Mouse (Mus musculus) G1E-ER4 (cell line): ENCODE results near the gene Mindy2. TPM values are rescaled to one million over a fixed set of nuclear protein-coding genes. Genes with fewer than 3 reads are reported as not detected.

Experiments used
- GATA1 ChIP-seq: IDR thresholded peaks from one replicate; pipeline ENCODE4 v1.8.0; 2012; ENCODE audit warnings: low read length, inconsistent platforms
- polyA plus RNA-seq: library from polyadenylated mRNA; stranded (reverse); fragments of >175 nt; gene quantifications from 2 replicates; pipeline ENCODE4 v1.2.3, GENCODE M21; 2012

The Mindy2 gene
- polyA plus RNA-seq, 1 experiment = 21.2 TPM

GRCm38 (mm10) chr9:70636748-70637147, 20.2 kb downstream of the Mindy2 start:
- no peak for TF ChIP-seq GATA1

- TF ChIP-seq GATA1 = no peak
These were observed 25.3 kb downstream of the Mindy2 start for GRCm38 (mm10) chr9:70631665-70632064.

- no peak for TF ChIP-seq GATA1
These were observed 27.3 kb downstream of the Mindy2 start for GRCm38 (mm10) chr9:70629711-70630110.

GRCm38 (mm10) chr9:70611026-70611673, 45.8 kb downstream of the Mindy2 start:
- no peak for TF ChIP-seq GATA1

GRCm38 (mm10) chr9:70602186-70602845, 54.7 kb downstream of the Mindy2 start:
- no peak for TF ChIP-seq GATA1

- TF ChIP-seq GATA1 = no peak
These were observed 58.7 kb downstream of the Mindy2 start for GRCm38 (mm10) chr9:70598271-70598670.

- no peak for TF ChIP-seq GATA1
These were observed 65.5 kb downstream of the Mindy2 start for GRCm38 (mm10) chr9:70591486-70591885.

- no peak for TF ChIP-seq GATA1
These were observed 66.2 kb downstream of the Mindy2 start for GRCm38 (mm10) chr9:70590775-70591174.

GRCm38 (mm10) chr9:70587171-70587570, 69.8 kb downstream of the Mindy2 start:
- no peak for TF ChIP-seq GATA1

- TF ChIP-seq GATA1 = no peak
These were observed 71.8 kb downstream of the Mindy2 start for GRCm38 (mm10) chr9:70585172-70585571.

GRCm38 (mm10) chr9:70584641-70585040, 72.3 kb downstream of the Mindy2 start:
- TF ChIP-seq GATA1 = no peak

GRCm38 (mm10) chr9:70580956-70581355, 76.0 kb downstream of the Mindy2 start:
- TF ChIP-seq GATA1 = no peak

GRCm38 (mm10) chr9:70578123-70578522, 78.9 kb downstream of the Mindy2 start:
- TF ChIP-seq GATA1 = no peak

- no peak for TF ChIP-seq GATA1
These were observed 86.6 kb downstream of the Mindy2 start for GRCm38 (mm10) chr9:70570351-70570750.

GRCm38 (mm10) chr9:70567651-70568050, 89.3 kb downstream of the Mindy2 start:
- no peak for TF ChIP-seq GATA1

GRCm38 (mm10) chr9:70562825-70563224, 94.1 kb downstream of the Mindy2 start:
- no peak for TF ChIP-seq GATA1

- TF ChIP-seq GATA1 = no peak
These were observed 100.2 kb downstream of the Mindy2 start for GRCm38 (mm10) chr9:70556796-70557195.
